Mouse (Mus musculus) lung, adult 2 months (tissue): ENCODE data around the gene Mtf2.

Experiments
- CTCF ChIP-seq: fragments of 200-500 bp; IDR thresholded peaks from 2 replicates; pipeline ENCODE4 v1.5.1; 2011; ENCODE audit warnings: mild to moderate bottlenecking, low read length, control low read depth; ENCODE audit not compliant: insufficient read depth
- POLR2A ChIP-seq: fragments of 200-500 bp; IDR thresholded peaks from 2 replicates; pipeline ENCODE4 v1.6.1; 2011; ENCODE audit warnings: low read depth, mild to moderate bottlenecking, control low read depth, low read length, borderline replicate concordance; ENCODE audit errors: extremely low read depth

GRCm38 (mm10) chr5:108132441-108133243, 67.2 kb downstream of the Mtf2 start, which contains the start of the genes Tmed5 and Ccdc18:
- TF ChIP-seq CTCF (no peak), POLR2A (peak; percentile 81; the same call in 1 of the 2 replicates)
